Mouse (Mus musculus) embryonic fibroblast, embryonic 13.5 days (primary cell): Measurements from ENCODE around the gene Hmcn1.

Source experiments
- CTCF ChIP-seq: IDR thresholded peaks from 2 replicates; pipeline ENCODE4 v1.5.1; 2011; ENCODE audit warnings: mild to moderate bottlenecking, control low read depth, low read length, moderate library complexity, borderline replicate concordance; ENCODE audit not compliant: insufficient read depth
- POLR2A ChIP-seq: IDR thresholded peaks from 2 replicates; pipeline ENCODE4 v1.6.1; 2011; ENCODE audit warnings: low read depth, mild to moderate bottlenecking, control low read depth, low read length, moderate library complexity

DNA sequence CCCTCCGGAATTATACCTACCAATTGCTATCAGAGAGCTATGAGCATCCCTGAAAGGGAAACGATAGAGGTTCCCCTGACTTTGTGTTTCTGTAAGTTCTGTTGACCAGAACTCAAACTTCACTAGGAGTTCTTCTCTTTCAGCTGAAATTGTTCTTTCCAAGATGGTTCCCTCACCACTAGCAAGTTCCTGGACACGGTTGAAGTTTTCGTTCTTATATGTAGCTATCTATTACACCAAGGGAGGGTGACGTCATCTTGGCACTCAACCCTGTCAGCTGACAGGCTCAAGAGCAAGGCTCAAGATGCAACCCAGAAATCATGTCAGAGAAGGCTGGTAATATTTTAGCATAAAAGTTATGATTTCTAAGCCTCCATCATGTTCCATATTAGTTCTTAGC, 239.3 kb downstream of the Hmcn1 start:
- TF ChIP-seq CTCF (no peak), POLR2A (no peak)
